ENCODE assay signal across 8 mouse cellular contexts in genomic region chr9:13827406-13828086, GRCm38 (mm10). TPM values are rescaled to one million over a fixed set of nuclear protein-coding genes. Genes with fewer than 3 reads are reported as not detected.
DNase-seq lines count a peak whose midpoint lies in the region; ATAC-seq and TF ChIP-seq lines count a peak whose summit lies in the region.

Gene Fam76b (plus strand): TSS chr9:13827716.

- DNase-seq in 3T3-L1 (ENCODE audit: low read depth, low spot score): peak; percentile 100
- peak; percentile 89 to 97 for DNase-seq in adrenal gland, postnatal 4 days (ENCODE audit: low spot score in 2 of 2)
- DNase-seq in embryonic facial prominence, embryonic 14.5 days (ENCODE audit: low spot score): peak; percentile 100
- peak; percentile 99 to 100 for DNase-seq in heart, adult 2 months
- peak; percentile 100 for DNase-seq in kidney, adult 8-10 months
- DNase-seq in spleen, postnatal 10 days (ENCODE audit: low spot score in 2 of 2): peak; percentile 98 to 99

- peaks cover 19% of the 10 kb centered on the region for H3K4me1 ChIP-seq in embryonic facial prominence, embryonic 14.5 days (ENCODE audit: control insufficient read depth, insufficient read depth, low read length)
- peaks cover 2% of the 10 kb centered on the region; the same call in 1 of the 2 replicates for H3K4me1 ChIP-seq in heart, adult 2 months (ENCODE audit: control insufficient read depth, insufficient read depth, low read length)
- H3K4me1 ChIP-seq in limb, embryonic 13.5 days: peaks cover 26% of the 10 kb centered on the region
- peaks cover 23% of the 10 kb centered on the region for H3K4me1 ChIP-seq in midbrain, embryonic 16.5 days (ENCODE audit: control insufficient read depth, insufficient read depth, low read length)

- 0 out of 2 replicates have a peak, but pooled peaks cover under 1% of the 10 kb centered on the region for H3K79me2 ChIP-seq in heart, adult 2 months (replicated peaks; ENCODE audit: control insufficient read depth, insufficient read depth, low read length)

- peak; percentile 95 for ATAC-seq in embryonic facial prominence, embryonic 14.5 days (ENCODE audit: low read depth)
- ATAC-seq in limb, embryonic 13.5 days (ENCODE audit: low FRiP score, low read depth): peak; percentile 94
- ATAC-seq in midbrain, embryonic 16.5 days: peak; percentile 96

- no peaks in the 10 kb centered on the region for H3K27me3 ChIP-seq in embryonic facial prominence, embryonic 14.5 days (replicated peaks; ENCODE audit: control insufficient read depth, insufficient read depth, low read length)
- H3K27me3 ChIP-seq in heart, adult 2 months (ENCODE audit: control insufficient read depth, insufficient read depth, low read length): no peaks in the 10 kb centered on the region
- no peaks in the 10 kb centered on the region for H3K27me3 ChIP-seq in limb, embryonic 13.5 days
- no peaks in the 10 kb centered on the region for H3K27me3 ChIP-seq in midbrain, embryonic 16.5 days (ENCODE audit: control insufficient read depth, insufficient read depth, low read depth, low read length)

- peak within 1 kb of the TSS; percentile 99 for H3K27ac ChIP-seq in embryonic facial prominence, embryonic 14.5 days (replicated peaks; ENCODE audit: low read depth, low read length)
- H3K27ac ChIP-seq in heart, adult 2 months: peak within 1 kb of the TSS; percentile 91
- peak within 1 kb of the TSS; percentile 99 for H3K27ac ChIP-seq in limb, embryonic 13.5 days
- H3K27ac ChIP-seq in midbrain, embryonic 16.5 days (ENCODE audit: low read length): peak within 1 kb of the TSS; percentile 98

- 0% methylated on average over 49 of the region's 67 CpGs for WGBS in embryonic facial prominence, embryonic 14.5 days
- WGBS in heart, adult 2 months: under 1% methylated on average over 67 of the region's 67 CpGs
- under 1% methylated on average over 66 of the region's 67 CpGs for WGBS in limb, embryonic 13.5 days
- under 1% methylated on average over 54 of the region's 67 CpGs for WGBS in midbrain, embryonic 16.5 days

- H3K4me2 ChIP-seq in embryonic facial prominence, embryonic 14.5 days (ENCODE audit: low read depth, low read length): peak within 1 kb of the TSS; percentile 90
- H3K4me2 ChIP-seq in limb, embryonic 13.5 days (replicated peaks): peak within 1 kb of the TSS; percentile 83
- peak within 1 kb of the TSS; percentile 87 for H3K4me2 ChIP-seq in midbrain, embryonic 16.5 days (ENCODE audit: low read length)

- TF ChIP-seq EP300 in heart, adult 2 months (IDR thresholded peaks at IDR 0.05; ENCODE audit: insufficient read depth, low read depth, low read length): no peak

- peaks cover 25% of the 10 kb centered on the region for H3K36me3 ChIP-seq in embryonic facial prominence, embryonic 14.5 days (ENCODE audit: control insufficient read depth, insufficient read depth, low read length)
- H3K36me3 ChIP-seq in heart, adult 2 months (ENCODE audit: control insufficient read depth, insufficient read depth, low read length): peaks cover 17% of the 10 kb centered on the region
- peaks cover 23% of the 10 kb centered on the region for H3K36me3 ChIP-seq in limb, embryonic 13.5 days
- H3K36me3 ChIP-seq in midbrain, embryonic 16.5 days (ENCODE audit: control insufficient read depth, insufficient read depth, low read length): peaks cover 11% of the 10 kb centered on the region

- no peak; the same call in 1 of the 2 replicates for TF ChIP-seq CTCF in heart, adult 2 months (IDR thresholded peaks at IDR 0.05)

- H3K9ac ChIP-seq in embryonic facial prominence, embryonic 14.5 days (ENCODE audit: low read depth, low read length): peak within 1 kb of the TSS; percentile 94
- H3K9ac ChIP-seq in heart, adult 2 months (ENCODE audit: low read depth, low read length): peak within 1 kb of the TSS; percentile 89
- peak within 1 kb of the TSS; percentile 94 for H3K9ac ChIP-seq in limb, embryonic 13.5 days
- H3K9ac ChIP-seq in midbrain, embryonic 16.5 days (ENCODE audit: low read depth, low read length): peak within 1 kb of the TSS; percentile 93

- H3K4me3 ChIP-seq in embryonic facial prominence, embryonic 14.5 days (ENCODE audit: low read depth, low read length): peak within 1 kb of the TSS; percentile 85
- H3K4me3 ChIP-seq in heart, adult 2 months: peak within 1 kb of the TSS; percentile 91
- peak within 1 kb of the TSS; percentile 83 for H3K4me3 ChIP-seq in limb, embryonic 13.5 days
- peak within 1 kb of the TSS; percentile 83 for H3K4me3 ChIP-seq in midbrain, embryonic 16.5 days (ENCODE audit: low read depth, low read length)

- H3K9me3 ChIP-seq in embryonic facial prominence, embryonic 14.5 days (ENCODE audit: control insufficient read depth, low read length): no peaks in the 10 kb centered on the region
- H3K9me3 ChIP-seq in limb, embryonic 13.5 days: no peaks in the 10 kb centered on the region
- H3K9me3 ChIP-seq in midbrain, embryonic 16.5 days (replicated peaks; ENCODE audit: control insufficient read depth, low read length, poor library complexity, severe bottlenecking): no peaks in the 10 kb centered on the region

- TF ChIP-seq POLR2A in heart, adult 2 months (IDR thresholded peaks at IDR 0.05; ENCODE audit: insufficient read depth, low read depth, low read length): peak; percentile 75

- intact Hi-C loops in heart, adult 2 months (cut with DNase I): loop anchor here (2.0 to 5.0 kb wide), 3 partner anchors 79 to 581 kb away; partner anchors contain the start of genes Ccdc82, Maml2 and Mtmr2

RNA-seq across cellular contexts. Expression of gene Fam76b, which starts in this region (rescaled TPM):
- 10 to 100 TPM; 45.4 to 48.2 TPM for total RNA-seq in adrenal gland, postnatal 4 days (2021)
- 21.5 and 22.7 TPM in 2 replicates for polyA plus RNA-seq in embryonic facial prominence, embryonic 14.5 days (2014; fragmentation: Nextera tagmentation; extraction: Ambion mirVana)
- 1 to 10 TPM; 7.1 to 7.6 TPM for total RNA-seq in heart, adult 2 months (2021)
- polyA plus RNA-seq in heart, adult 2 months (2012; rRNA removed): 3.7 and 6.8 TPM in 2 replicates
- 21.8 and 22.2 TPM in 2 replicates for polyA plus RNA-seq in limb, embryonic 13.5 days (2015; fragmentation: Nextera tagmentation; extraction: Ambion mirVana)
- polyA plus RNA-seq in midbrain, embryonic 16.5 days (2015; fragmentation: Nextera tagmentation; extraction: Ambion mirVana): 16.3 and 21.3 TPM in 2 replicates

Comparison
In these comparisons a context has a peak if more than half of its experiments do, and no peak if none do; other contexts are left out.
1. Peak in every context shown above with its lines: DNase-seq, ATAC-seq, H3K4me3 ChIP-seq and H3K27ac ChIP-seq.
2. RNA of gene Fam76b (total RNA-seq): 45.4 to 48.2 TPM in adrenal gland, postnatal 4 days; 7.1 to 7.6 TPM in heart, adult 2 months; every median in the first group is over 4 times any median in the second.